Mouse (Mus musculus) embryonic facial prominence, embryonic 15.5 days (tissue): ENCODE measurements around the gene Cfap74. TPM values are rescaled to one million over a fixed set of nuclear protein-coding genes. Genes with fewer than 3 reads are reported as not detected.

Experiments used
- ATAC-seq: fragments of 200-750 bp; cut with Nextera tagmentation; 2 replicates; pipeline ENCODE4 v1.8.0; 2017; ENCODE audit warnings: low read depth, moderate TSS enrichment; ENCODE audit not compliant: insufficient number of reproducible peaks, low FRiP score, low TSS enrichment
- H3K27ac ChIP-seq: fragments of 300-500 bp; sonication (generic); replicated peaks from 2 replicates; pipeline ENCODE4 v1.5.1; 2015; ENCODE audit warnings: mild to moderate bottlenecking, inconsistent platforms
- H3K27me3 ChIP-seq: fragments of 300-500 bp; sonication (generic); 2 replicates; pipeline ENCODE4 v1.6.1; 2015; ENCODE audit warnings: inconsistent platforms
- H3K36me3 ChIP-seq: fragments of 300-500 bp; sonication (generic); 2 replicates; pipeline ENCODE4 v1.6.1; 2015; ENCODE audit warnings: mild to moderate bottlenecking, inconsistent platforms
- H3K4me1 ChIP-seq: fragments of 300-500 bp; sonication (generic); 2 replicates; pipeline ENCODE4 v1.6.1; 2015; ENCODE audit warnings: inconsistent platforms
- H3K4me2 ChIP-seq: fragments of 300-500 bp; sonication (generic); replicated peaks from 2 replicates; pipeline ENCODE4 v1.6.1; 2015; ENCODE audit warnings: mild to moderate bottlenecking, inconsistent platforms
- H3K4me3 ChIP-seq: fragments of 300-500 bp; sonication (generic); replicated peaks from 2 replicates; pipeline ENCODE4 v1.5.1; 2015; ENCODE audit warnings: mild to moderate bottlenecking, inconsistent platforms
- H3K9ac ChIP-seq: fragments of 300-500 bp; sonication (generic); 2 replicates; pipeline ENCODE4 v1.6.1; 2015; ENCODE audit warnings: inconsistent platforms
- H3K9me3 ChIP-seq: fragments of 300-500 bp; sonication (generic); replicated peaks from 2 replicates; pipeline ENCODE4 v1.6.1; 2016; ENCODE audit warnings: inconsistent platforms
- WGBS: fragments of 180-500 bp; shearing (Covaris S2); methylation state at CpG from one replicate; pipeline ENCODE4 v1.1.7; 2015; 5-methylcytosine and 5-hydroxymethylcytosine counted together
- polyA plus RNA-seq: library from polyadenylated mRNA; unstranded; fragments of >200 nt; fragmentation: Nextera tagmentation; extraction: Ambion mirVana; gene quantifications from 2 replicates; pipeline ENCODE4 v1.2.1, GENCODE M21; 2015

Cfap74 gene
- polyA plus RNA-seq, 1 experiment from 2014 or later = 4.9 TPM

DNA sequence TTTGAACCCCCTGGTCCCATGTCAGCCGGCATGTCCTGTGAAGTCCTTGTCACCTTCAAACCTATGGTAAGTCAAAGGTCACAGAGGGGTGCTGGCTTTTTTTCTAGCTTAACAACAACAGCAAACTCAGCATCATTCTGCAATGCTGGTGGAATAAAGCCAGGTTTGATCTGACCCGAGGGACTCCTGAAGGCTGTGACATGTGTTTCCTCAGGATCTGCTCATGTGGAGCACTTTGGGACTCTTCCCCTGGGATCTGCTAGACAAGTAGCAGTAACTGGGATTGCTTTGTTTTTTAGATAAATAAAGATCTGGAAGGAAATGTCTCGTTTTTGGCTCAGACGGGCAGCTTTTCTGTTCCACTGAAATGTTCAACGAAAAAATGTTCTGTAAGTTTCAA, 25.0 kb downstream of the Cfap74 start:
- Histone ChIP-seq H3K27me3 (no peaks in the 10 kb centered on the region), H3K27ac (no peak overlapping the region), H3K36me3 (no peaks in the 10 kb centered on the region), H3K9ac (no peak overlapping the region), H3K9me3 (no peaks in the 10 kb centered on the region), H3K4me3 (no peak overlapping the region), H3K4me2 (no peak overlapping the region), H3K4me1 (no peaks in the 10 kb centered on the region)
- ATAC-seq = no peak
- WGBS = 79% methylated on average over 5 of the region's 5 CpGs

DNA sequence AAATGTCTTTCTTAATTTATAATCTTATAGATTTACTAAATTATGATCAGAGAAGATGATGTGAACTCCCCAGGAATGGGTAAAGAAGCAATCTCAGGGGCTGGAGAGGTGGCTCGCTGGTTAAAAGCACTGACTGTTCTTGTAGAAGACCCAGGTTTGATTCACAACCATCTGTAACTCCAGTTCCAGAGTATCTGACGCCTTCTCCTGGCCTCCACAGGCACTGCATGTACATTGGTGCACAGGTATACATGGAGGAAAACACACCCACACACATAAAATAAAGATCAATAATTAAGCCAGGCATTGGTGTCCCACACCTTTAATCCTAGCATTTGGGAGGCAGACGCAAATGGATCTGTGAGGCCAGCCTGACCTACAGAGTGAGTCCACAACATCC, 33.8 kb downstream of the Cfap74 start:
- no peak for ATAC-seq
- H3K4me3 ChIP-seq = no peak overlapping the region
- H3K9ac ChIP-seq = no peak overlapping the region
- no peak overlapping the region for H3K4me2 ChIP-seq
- H3K4me1 ChIP-seq = no peaks in the 10 kb centered on the region
- no peaks in the 10 kb centered on the region for H3K36me3 ChIP-seq
- no peak overlapping the region for H3K27ac ChIP-seq
- 71% methylated on average over 3 of the region's 3 CpGs for WGBS
- H3K27me3 ChIP-seq = no peaks in the 10 kb centered on the region
- H3K9me3 ChIP-seq = no peaks in the 10 kb centered on the region

DNA sequence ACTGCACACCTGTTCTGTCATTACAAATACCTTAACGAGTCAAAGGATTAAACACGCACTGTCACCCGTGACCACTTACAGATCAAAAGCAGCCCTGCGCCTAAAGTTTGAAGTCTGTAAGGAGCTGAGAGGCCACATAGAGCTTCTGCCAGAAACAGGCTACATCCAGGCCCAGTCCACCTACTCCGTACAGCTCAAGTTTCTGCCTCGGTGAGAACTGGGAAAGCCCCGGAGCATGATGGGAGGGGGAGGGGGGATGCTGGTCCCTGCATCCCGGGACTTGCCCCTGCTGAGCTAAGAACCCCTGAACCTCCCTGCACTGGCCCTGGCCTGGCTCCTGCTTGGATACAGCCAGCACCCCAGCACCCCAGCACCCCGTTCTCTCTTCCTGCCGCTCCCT, 42.6 kb downstream of the Cfap74 start:
- WGBS = 26% methylated on average over 10 of the region's 10 CpGs
- H3K9me3 ChIP-seq = no peaks in the 10 kb centered on the region
- no peak overlapping the region for H3K9ac ChIP-seq
- peak; percentile 43; the same call in 1 of the 2 replicates for ATAC-seq
- no peaks in the 10 kb centered on the region for H3K36me3 ChIP-seq
- 0 out of 2 replicates have a peak, but pooled peaks cover 7% of the 10 kb centered on the region for H3K4me1 ChIP-seq
- no peak overlapping the region for H3K27ac ChIP-seq
- no peaks in the 10 kb centered on the region for H3K27me3 ChIP-seq
- H3K4me3 ChIP-seq = no peak overlapping the region
- no peak overlapping the region for H3K4me2 ChIP-seq

DNA sequence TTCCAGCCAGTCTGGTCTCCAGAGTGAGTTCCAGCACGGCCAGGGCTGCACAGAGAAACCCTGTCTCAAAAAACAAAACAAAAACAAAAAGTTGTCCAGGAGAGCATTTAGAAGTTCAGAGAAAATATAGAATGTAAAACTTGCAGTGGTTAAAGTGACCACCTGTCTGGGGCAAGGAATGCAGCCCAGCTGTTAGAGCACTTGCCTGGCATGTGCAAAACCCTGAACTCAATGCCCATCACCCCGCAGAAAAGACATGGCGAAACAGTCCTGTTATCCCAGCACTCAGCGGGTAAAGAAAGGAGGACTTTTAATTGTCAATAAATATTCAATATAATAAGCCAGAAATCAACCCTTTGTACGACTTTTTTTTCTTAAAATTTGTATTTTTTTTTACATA, 49.6 kb downstream of the Cfap74 start:
- Histone ChIP-seq H3K4me1 (no peaks in the 10 kb centered on the region), H3K4me2 (no peak overlapping the region), H3K4me3 (no peak overlapping the region), H3K27me3 (no peaks in the 10 kb centered on the region; the same call in 1 of the 2 replicates), H3K36me3 (no peaks in the 10 kb centered on the region), H3K27ac (no peak overlapping the region), H3K9me3 (no peaks in the 10 kb centered on the region), H3K9ac (no peak overlapping the region)
- 71% methylated on average over 5 of the region's 5 CpGs for WGBS
- ATAC-seq = no peak

DNA sequence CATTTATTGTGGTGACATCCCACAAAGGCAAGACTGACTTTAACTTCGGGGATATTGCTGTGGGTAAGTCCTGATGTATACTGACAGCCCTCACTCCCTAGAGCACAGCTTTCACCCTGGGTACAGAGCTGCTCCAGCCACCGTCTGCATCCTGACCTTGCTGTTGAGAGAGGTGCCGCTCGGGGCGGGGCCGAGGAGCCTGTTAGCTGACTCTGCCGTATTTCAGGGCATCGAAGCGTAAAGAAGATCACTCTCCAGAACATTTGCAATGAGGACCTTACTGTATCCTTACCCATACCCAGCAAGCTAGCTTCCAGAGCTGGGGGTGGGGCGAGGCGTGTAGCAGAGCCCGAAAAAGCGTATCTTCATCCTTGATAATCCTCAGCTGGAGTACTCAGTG, 54.1 kb downstream of the Cfap74 start:
- H3K4me1 ChIP-seq = no peaks in the 10 kb centered on the region
- H3K36me3 ChIP-seq = no peaks in the 10 kb centered on the region
- H3K9me3 ChIP-seq = no peaks in the 10 kb centered on the region
- ATAC-seq = no peak
- no peak overlapping the region for H3K9ac ChIP-seq
- no peak overlapping the region for H3K4me3 ChIP-seq
- H3K4me2 ChIP-seq = no peak overlapping the region
- no peak overlapping the region for H3K27ac ChIP-seq
- WGBS = 84% methylated on average over 13 of the region's 13 CpGs
- no peaks in the 10 kb centered on the region; the same call in 1 of the 2 replicates for H3K27me3 ChIP-seq

DNA sequence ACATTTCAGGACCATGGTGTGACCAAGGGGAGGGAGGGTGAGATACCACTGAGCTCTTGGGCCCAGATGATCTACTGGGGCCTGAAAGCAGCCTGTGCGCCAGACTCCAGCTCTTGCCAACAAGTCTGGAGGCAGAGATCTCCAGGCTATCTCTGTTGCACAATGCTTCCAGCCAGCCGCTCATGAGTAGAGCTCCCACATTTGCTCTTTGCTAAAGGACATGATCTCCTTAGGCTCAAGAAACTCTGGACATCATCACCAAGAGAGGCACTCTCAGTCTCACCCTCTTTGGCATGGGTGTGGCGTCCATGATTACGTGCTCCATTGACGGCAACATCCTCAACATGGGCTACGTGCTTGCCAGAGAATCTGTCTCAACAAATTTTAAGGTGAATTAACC, 54.6 kb downstream of the Cfap74 start:
- no peak overlapping the region for H3K4me3 ChIP-seq
- WGBS = 77% methylated on average over 6 of the region's 6 CpGs

DNA sequence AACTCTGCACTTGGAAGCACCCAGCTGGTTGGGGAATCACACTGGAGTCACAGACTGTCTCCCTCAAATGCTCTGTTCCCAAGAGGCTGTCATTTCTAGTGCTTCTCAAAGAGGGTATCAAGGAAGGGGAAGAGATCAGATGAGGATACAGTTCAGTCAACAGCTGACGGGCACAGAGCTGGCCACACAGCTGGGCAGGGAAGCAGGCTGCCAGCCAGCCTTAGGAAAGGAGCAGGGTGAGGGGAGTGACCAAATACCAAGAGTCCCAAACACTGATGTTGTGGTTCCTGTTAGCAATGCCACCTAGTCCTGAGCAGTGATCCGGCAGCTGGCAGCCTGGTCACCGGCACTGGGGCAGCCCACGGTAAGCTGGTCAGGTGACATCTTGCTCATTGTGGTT, 55.1 kb downstream of the Cfap74 start:
- no peak overlapping the region for H3K27ac ChIP-seq
- H3K4me2 ChIP-seq = no peak overlapping the region
- no peaks in the 10 kb centered on the region for H3K36me3 ChIP-seq
- H3K9me3 ChIP-seq = no peaks in the 10 kb centered on the region
- peaks cover 1% of the 10 kb centered on the region; the same call in 1 of the 2 replicates for H3K4me1 ChIP-seq
- ATAC-seq = no peak
- H3K27me3 ChIP-seq = peaks cover 1% of the 10 kb centered on the region; the same call in 1 of the 2 replicates
- 84% methylated on average over 4 of the region's 4 CpGs for WGBS
- H3K9ac ChIP-seq = no peak overlapping the region
- H3K4me3 ChIP-seq = no peak overlapping the region

More for the DNA sequence above, 54.6 kb downstream of the Cfap74 start:
- ATAC-seq = no peak
- no peak overlapping the region for H3K9ac ChIP-seq
- H3K27ac ChIP-seq = no peak overlapping the region
- no peaks in the 10 kb centered on the region; the same call in 1 of the 2 replicates for H3K27me3 ChIP-seq
- H3K9me3 ChIP-seq = no peaks in the 10 kb centered on the region
- no peak overlapping the region for H3K4me2 ChIP-seq
- H3K36me3 ChIP-seq = no peaks in the 10 kb centered on the region
- H3K4me1 ChIP-seq = no peaks in the 10 kb centered on the region

DNA sequence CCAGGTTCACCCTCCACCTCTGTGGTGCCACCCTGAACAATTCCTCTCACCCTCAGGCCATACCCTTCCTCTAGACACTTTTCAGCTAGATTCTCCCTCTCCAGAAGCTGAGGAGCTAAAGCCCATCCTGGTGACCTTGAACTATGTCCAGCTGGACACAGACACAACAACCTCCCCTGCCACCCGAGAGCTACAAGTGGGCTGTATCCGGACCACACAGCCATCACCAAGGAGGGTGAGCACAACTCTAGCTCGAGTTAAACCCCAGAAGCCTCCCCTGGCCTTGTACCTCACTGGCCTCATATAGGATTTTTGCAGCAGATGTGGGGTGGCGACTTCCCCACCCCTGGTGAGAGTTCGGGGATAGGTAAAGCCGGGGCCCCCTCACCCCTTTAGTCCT, 56.6 kb downstream of the Cfap74 start:
- peaks cover 6% of the 10 kb centered on the region; the same call in 1 of the 2 replicates for H3K4me1 ChIP-seq
- no peak overlapping the region for H3K9ac ChIP-seq
- H3K27ac ChIP-seq = no peak overlapping the region
- no peaks in the 10 kb centered on the region for H3K9me3 ChIP-seq
- WGBS = 69% methylated on average over 6 of the region's 6 CpGs
- H3K4me2 ChIP-seq = no peak overlapping the region
- ATAC-seq = no peak
- no peak overlapping the region for H3K4me3 ChIP-seq
- no peaks in the 10 kb centered on the region for H3K36me3 ChIP-seq
- H3K27me3 ChIP-seq = peaks cover 8% of the 10 kb centered on the region

DNA sequence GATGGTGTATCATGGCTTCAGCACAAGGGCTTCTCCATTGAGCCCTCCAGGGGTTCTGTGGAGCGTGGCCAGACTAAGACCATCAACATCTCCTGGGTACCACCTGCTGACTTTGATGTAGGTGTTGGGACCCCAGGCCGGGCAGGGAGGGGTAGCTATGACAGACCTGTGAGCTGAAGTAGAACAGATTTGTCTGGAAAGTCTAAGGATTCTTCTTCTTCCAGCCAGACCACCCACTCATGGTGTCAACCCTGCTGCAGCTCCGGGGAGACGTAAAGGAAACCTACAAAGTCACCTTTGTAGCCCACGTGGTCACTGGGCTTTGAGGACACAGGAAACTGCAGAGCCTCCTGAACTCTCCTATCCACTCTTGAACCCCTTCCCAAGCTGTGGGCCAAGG, 57.1 kb downstream of the Cfap74 start:
- Histone ChIP-seq H3K36me3 (no peaks in the 10 kb centered on the region), H3K27ac (no peak overlapping the region), H3K9ac (no peak overlapping the region), H3K4me3 (no peak overlapping the region), H3K27me3 (peaks cover 8% of the 10 kb centered on the region), H3K9me3 (no peaks in the 10 kb centered on the region), H3K4me1 (peaks cover 6% of the 10 kb centered on the region; the same call in 1 of the 2 replicates), H3K4me2 (no peak overlapping the region)
- ATAC-seq = no peak
- 85% methylated on average over 5 of the region's 5 CpGs for WGBS

DNA sequence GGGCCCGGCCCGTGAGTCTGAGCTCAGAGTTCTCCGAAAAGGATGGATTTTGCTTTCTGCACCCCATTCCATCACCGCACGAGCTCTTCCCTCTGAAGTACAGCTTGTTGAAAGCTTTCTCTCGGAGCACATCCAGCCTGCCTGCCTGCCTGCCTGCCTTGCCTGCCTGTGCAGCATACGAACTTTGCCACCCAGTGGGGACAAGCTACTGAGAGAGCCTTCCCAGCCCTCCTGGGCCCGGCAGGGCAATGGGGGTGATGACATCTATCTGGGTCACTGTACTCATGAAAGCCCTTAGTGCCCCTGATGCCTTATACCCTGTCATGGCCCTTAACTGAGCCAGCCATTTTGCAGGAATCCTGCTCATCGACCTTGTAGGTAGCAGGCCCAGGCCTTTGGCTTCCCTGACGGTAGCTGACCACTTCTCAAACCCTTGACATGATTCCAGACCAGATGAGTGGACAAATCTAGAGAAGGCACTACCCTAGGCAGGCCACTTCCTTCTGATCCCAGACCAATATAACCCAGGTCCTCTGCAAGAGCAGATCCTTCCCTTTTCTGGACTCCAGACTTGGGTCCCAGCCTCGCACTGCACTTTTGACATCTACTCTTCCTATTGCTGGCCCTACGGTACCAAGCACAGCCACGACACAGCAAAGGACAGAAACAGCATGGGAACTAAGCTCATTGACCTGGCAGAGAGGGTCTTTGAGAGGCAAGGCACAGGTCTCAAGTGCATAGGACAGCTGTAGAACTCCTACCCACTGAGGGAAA, 58.4 kb downstream of the Cfap74 start:
- WGBS = 84% methylated on average over 13 of the region's 13 CpGs
- no peaks in the 10 kb centered on the region for H3K9me3 ChIP-seq
- peaks cover 8% of the 10 kb centered on the region for H3K27me3 ChIP-seq
- no peak for ATAC-seq
- H3K36me3 ChIP-seq = no peaks in the 10 kb centered on the region
- no peak overlapping the region for H3K27ac ChIP-seq
- no peak overlapping the region for H3K4me3 ChIP-seq
- peaks cover 6% of the 10 kb centered on the region; the same call in 1 of the 2 replicates for H3K4me1 ChIP-seq
- no peak overlapping the region for H3K4me2 ChIP-seq
- H3K9ac ChIP-seq = no peak overlapping the region

DNA sequence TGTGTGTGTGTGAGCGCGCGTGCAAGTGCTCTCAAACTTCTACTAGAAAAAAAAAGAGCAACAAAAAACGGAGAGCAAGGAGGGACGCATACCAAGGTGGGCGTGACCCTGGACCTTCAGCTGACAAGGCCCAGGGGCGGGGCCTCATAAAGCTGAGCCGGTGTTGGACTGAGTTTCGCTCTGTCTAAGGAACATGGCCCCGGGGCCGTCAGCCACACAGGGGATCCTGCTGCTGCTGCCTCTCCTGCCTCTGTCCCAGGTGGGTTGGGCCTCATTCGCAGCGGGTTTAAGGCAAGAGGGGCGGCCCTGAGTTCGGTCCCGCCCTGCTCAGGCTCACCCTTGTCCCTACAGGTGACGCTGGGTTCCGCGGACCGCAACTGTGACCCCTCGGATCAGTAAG, 60.0 kb downstream of the Cfap74 start, which contains the start of gene Tmem52:
TSS of gene Tmem52 (plus strand) at position 163 of the 400 bp plus-strand sequence.
- H3K4me3 ChIP-seq = peak within 1 kb of the TSS; percentile 27
- H3K36me3 ChIP-seq = no peaks in the 10 kb centered on the region
- WGBS = 7% methylated on average over 21 of the region's 21 CpGs
- H3K4me1 ChIP-seq = peaks cover 6% of the 10 kb centered on the region; the same call in 1 of the 2 replicates
- H3K27ac ChIP-seq = no peak within 1 kb of the TSS
- peak within 1 kb of the TSS; percentile 54 for H3K4me2 ChIP-seq
- H3K27me3 ChIP-seq = peaks cover 8% of the 10 kb centered on the region
- H3K9ac ChIP-seq = no peak within 1 kb of the TSS
- H3K9me3 ChIP-seq = no peaks in the 10 kb centered on the region
- no peak for ATAC-seq
